Mouse (Mus musculus) embryonic stem cell, embryonic (primary cell): ENCODE measurements around the gene Xylb.

Source experiments
- CTCF ChIA-PET, 4 experiments: fragments of 300-600 bp in 2 of 4; fragments of 350-600 bp in 2 of 4; sonication (Branson Sonifier 250); formaldehyde crosslinking; loops; one replicate each; lab custom pipeline; 2022; ENCODE audit warnings: inconsistent platforms in 2 of 4; lab: Charles Lee
- POLR2A ChIA-PET, 4 experiments: fragments of 300-600 bp in 2 of 4; fragments of 350-600 bp in 2 of 4; sonication (Branson Sonifier 250); formaldehyde crosslinking; loops; one replicate each; lab custom pipeline; 2022; ENCODE audit warnings: antibody characterized with exemption in 4 of 4, inconsistent platforms in 1 of 4; lab: Charles Lee

Gene Xylb

DNA sequence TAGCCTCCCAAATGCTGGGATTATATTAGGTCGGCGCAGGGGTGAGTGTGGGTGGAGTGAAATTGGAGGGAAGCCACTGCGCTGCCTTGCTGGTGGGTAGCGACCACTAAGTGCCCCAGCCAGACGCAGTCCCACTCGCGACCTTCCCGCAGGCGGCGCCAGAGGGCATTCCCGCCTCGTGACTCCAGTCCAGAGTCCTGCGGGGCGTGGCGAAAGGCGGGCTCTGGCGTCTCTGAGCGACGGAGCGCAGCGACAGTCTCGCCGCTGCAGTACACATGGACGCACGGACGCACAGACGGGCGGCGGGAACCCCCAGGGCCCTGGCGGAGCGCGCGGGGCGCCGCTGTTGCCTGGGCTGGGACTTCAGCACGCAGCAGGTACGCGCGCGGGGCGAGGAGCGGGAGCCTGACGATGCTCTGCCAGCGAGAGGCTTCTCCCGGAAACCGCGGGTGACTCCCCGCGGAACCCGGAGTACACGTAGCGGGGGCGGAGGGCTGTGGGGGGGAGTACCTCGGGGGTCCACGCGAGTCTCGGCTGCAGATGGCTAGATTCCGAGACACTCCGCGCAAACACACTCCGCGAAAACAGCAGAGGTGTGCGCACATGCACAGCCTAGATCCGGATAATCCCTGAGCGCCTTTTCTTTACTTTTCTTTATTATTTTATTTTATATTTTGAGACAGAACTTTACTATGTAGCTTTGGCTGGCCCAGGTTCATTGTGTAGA, at the start of gene Xylb:
Gene Xylb, plus strand, starts transcription at position 51 of the 727 bp plus-strand sequence.
- POLR2A ChIA-PET: interaction anchor here (0.7 to 2.2 kb wide), 15 partner anchors 10 to 343 kb away, joined by 3 to 21 read pairs (median 3); partner anchors contain the start of genes Acaa1a (in 2 of the 4), Myd88 (in 2 of the 4), Exog (in 1 of the 4) and Oxsr1 (in 1 of the 4)
- CTCF ChIA-PET: interaction anchor here in 2 of 4 experiments (0.6 to 0.7 kb wide), 2 partner anchors 31 to 141 kb away, joined by 3 to 4 read pairs; no protein-coding TSS in a partner anchor

DNA sequence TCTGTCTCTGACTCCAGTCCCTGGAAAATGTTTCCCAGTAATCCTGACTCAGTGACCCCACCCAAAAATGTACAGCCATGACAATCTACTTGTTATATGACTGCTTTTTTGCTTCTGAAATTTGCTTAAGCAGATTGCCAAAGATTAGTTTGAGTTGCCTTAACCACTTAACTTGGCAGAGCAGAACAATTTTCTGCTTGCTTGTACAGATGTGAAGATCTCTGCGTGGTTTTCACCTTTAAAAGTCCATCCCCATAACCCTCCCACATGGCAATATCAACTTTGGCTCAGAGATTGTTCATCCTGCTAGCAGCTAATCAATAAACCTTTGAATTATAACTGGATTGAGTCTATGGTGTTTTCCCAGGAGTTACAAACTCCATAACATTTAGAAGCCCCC, 48.1 kb upstream of the Xylb start:
- ChIA-PET POLR2A (interaction anchor here in 1 of 4 experiments (1.1 to 2.1 kb wide), 2 partner anchors 12 kb away, joined by 4 to 7 read pairs; no protein-coding TSS in a partner anchor), CTCF (interaction anchor here in 1 of 4 experiments (1.2 to 1.4 kb wide), 2 partner anchors 13 to 43 kb away, joined by 4 to 5 read pairs; partner anchors contain the start of gene Oxsr1)

DNA sequence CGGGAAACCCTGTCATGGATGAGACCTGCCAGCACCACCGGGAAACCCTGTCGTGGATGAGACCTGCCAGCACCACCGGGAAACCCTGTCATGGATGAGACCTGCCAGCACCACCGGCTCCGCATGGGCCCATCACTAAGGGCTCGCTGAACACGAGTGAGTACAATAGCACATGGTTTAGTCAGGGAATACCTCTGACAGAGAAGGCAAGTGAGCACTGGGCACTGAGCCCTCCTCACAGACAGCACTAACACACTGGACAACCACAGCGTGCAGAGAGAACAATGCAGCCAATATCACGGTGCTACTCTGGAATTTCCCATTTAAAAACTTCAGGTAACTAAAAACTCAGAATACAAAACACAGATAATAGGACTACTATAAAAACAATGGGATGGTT, 44.1 kb upstream of the Xylb start:
- ChIA-PET POLR2A (interaction anchor here (0.6 to 3.1 kb wide), 10 partner anchors 9 to 1331 kb away, joined by 3 to 33 read pairs (median 4); partner anchors contain the start of genes Oxsr1 (in 2 of the 4) and Myd88 (in 1 of the 4)), CTCF (interaction anchor here in 2 of 4 experiments (0.6 to 0.7 kb wide), 3 partner anchors 89 to 551 kb away, joined by 4 to 6 read pairs (median 4); partner anchors contain the start of gene Acvr2b (in 1 of the 2))

DNA sequence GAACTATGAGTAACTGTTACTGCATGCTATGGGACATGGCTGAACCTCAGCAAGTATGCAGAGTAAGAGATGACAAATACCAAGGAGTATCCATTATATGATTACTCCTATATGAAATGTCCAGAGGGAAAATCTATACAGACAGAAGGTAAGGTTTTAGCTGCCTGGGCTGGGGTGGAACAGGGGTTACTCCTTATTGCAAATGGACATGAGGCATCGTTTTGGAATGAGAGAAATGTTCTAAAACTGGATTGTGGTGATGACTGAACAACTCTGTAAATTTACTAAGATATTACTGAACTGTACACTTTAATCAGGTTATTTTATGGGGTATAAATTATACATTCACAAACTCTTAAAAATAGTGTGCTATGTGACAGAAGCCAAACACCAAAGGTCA, 38.3 kb upstream of the Xylb start:
- ChIA-PET POLR2A (interaction anchor here in 1 of 4 experiments (1.4 to 2.9 kb wide), 3 partner anchors 8 to 20 kb away, joined by 3 to 17 read pairs (median 4); no protein-coding TSS in a partner anchor), CTCF (interaction anchor here in 1 of 4 experiments (2.7 kb wide), 1 partner anchor 33 kb away, joined by 13 read pairs; no protein-coding TSS in a partner anchor)

DNA sequence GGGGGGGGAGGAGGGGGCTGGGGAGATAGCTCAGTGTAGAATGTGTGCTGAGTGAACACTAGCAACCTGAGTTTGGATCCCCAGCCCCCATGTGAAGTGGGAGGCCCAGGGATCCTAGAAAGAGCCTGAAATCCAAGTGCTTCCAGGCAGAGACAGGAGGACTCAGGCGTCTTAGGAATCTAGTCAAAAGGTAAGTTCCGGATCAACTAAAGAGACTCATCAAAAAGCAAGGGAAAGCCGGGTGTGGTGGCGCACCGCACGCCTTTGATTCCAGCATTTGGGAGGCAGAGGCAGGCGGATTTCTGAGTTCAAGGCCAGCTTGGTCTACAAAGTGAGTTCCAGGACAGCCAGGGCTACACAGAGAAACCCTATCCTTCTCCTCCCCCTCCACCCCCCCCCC, 36.7 kb upstream of the Xylb start:
- CTCF ChIA-PET: interaction anchor here in 2 of 4 experiments (0.6 to 2.7 kb wide), 4 partner anchors 31 to 504 kb away, joined by 3 to 14 read pairs (median 9); no protein-coding TSS in a partner anchor
- POLR2A ChIA-PET: interaction anchor here in 3 of 4 experiments (0.6 to 5.9 kb wide), 66 partner anchors 8 to 814 kb away, joined by 3 to 158 read pairs (median 4); partner anchors contain the start of genes Acaa1a (in 3 of the 3), Acvr2b (in 3 of the 3), Myd88 (in 3 of the 3) and Dlec1 (in 1 of the 3)

DNA sequence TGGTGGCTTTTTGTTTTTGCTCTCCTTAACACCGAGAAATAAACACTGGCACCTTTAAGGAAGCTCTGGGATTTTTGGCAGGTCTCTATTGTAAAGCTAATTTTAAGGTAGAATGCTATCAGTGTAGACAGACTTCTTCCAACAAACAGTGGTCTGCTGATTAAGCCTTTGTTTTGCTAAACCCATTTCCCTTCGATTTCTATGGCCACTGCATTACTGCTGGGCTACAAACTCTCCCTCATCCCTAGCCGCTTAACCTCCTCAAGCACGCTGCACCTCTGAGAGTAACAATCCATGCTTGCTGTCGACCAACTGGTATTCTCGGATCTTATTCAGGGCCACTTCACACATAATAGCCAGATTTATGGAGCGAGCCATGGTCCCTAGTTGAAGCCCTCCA, 36.2 kb upstream of the Xylb start:
- ChIA-PET POLR2A (interaction anchor here (0.6 to 5.9 kb wide), 73 partner anchors 7 to 815 kb away, joined by 3 to 158 read pairs (median 4); partner anchors contain the start of genes Myd88 (in 4 of the 4), Acaa1a (in 3 of the 4), Acvr2b (in 3 of the 4) and Dlec1 (in 1 of the 4)), CTCF (interaction anchor here in 2 of 4 experiments (0.6 to 2.7 kb wide), 5 partner anchors 20 to 832 kb away, joined by 5 to 15 read pairs (median 13); partner anchors contain the start of genes Acaa1a (in 1 of the 2) and Myd88 (in 1 of the 2))

DNA sequence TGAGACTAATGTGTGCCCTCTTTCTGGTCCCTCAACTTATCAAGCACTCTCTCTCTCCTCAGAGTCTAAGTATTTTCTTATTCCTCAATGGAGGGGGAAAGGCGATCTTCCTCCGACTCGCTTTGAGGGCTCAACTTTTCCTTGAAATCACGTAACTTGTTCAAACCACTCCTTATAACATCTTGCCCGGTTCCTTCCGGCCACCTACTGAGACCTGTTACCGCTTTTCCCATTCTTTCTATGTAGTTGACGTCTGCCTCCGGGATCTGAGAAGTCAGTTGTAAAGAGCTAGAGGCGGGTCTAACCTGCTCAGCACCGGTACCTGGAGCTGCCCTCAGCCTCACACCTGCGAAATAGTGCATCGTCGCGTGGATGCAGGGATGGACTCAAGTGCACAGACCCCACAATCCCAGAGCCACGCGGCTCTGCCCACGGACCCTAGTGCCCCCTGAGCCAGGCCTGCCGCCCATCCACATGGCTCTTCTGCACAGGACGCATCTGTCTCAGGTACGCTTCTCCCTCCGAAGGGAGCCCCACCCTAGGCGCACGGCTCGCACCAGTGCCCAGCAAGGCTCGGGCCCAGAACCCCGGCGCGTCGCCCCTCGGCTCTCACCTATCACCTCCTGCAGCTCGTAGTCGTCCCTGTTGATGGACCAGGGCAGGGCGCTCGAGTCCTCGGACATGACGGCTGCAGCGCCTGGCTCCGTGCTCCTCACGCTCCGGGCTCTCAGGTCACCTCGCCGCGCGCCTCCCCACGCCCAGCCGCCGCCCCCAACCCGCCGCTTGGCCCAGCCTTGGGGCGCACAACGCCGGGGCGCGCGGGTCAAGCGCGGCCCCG, 35.6 kb upstream of the Xylb start:
- ChIA-PET POLR2A (interaction anchor here (0.7 to 5.9 kb wide), 87 partner anchors 8 to 972 kb away, joined by 3 to 158 read pairs (median 5); partner anchors contain the start of genes Myd88 (in 4 of the 4), Acaa1a (in 3 of the 4), Acvr2b (in 3 of the 4) and Exog (in 2 of the 4)), CTCF (interaction anchor here in 3 of 4 experiments (0.5 to 2.7 kb wide), 5 partner anchors 19 to 833 kb away, joined by 3 to 15 read pairs (median 6); partner anchors contain the start of genes Acaa1a (in 1 of the 3) and Myd88 (in 1 of the 3))

DNA sequence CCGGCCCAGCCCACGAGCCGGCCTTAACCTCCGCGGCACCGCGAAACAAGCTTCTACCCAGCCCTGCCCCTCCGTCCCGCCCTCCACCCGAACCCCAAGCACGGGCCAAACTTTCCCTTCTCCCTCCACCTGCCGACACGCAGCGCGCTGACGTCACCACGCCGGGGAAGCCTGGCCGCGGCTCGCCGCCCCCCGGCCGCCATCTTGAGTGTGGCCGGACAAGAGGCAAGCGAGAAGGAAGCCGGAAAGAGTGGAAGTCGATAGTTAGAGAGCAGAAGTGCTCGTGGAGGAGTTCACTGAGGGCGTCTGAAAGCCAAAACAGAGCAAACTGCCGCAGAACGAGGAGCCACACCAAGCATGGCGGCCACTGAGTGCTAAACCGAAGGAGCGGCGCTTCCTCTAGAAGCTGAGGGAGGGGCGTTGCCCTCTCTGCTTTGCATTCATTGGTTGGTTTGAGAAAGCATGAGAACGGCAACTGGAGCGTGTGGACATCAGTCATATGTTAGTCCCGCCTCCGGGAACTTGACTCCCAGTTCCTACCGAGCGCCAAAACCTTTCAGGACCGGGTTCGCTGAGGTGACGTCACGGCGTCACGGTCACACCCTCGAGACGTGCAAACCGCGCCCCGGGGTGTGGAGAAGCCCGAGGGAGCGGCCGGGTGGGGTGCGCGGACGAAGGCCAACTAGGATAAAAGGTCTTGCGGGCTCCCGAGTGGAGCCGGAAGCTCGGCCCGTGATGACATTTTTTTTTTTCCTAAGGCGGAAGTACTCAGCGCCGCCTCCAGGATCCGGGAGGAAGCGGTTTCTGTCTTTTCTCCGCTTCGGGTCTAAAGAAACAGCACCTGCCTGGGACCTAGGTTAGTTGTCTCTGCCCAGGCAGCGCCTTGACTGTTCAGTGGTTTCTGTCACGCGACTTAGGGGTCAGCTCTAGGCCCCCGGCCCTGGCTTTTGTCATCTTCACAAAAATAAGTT, 34.6 kb upstream of the Xylb start, which contains the start of gene Oxsr1:
Gene Oxsr1, minus strand, starts transcription at position 139 of the 971 bp plus-strand sequence.
- ChIA-PET POLR2A (interaction anchor here (0.5 to 5.9 kb wide), 88 partner anchors 8 to 1442 kb away, joined by 3 to 158 read pairs (median 4); partner anchors contain the start of genes Myd88 (in 4 of the 4), Acaa1a (in 3 of the 4), Acvr2b (in 3 of the 4) and Acaa1b (in 1 of the 4)), CTCF (interaction anchor here (0.5 to 2.6 kb wide), 18 partner anchors 8 to 317 kb away, joined by 3 to 15 read pairs (median 3); partner anchors contain the start of genes Myd88 (in 3 of the 4), Acaa1a (in 2 of the 4) and Acvr2b (in 1 of the 4))

DNA sequence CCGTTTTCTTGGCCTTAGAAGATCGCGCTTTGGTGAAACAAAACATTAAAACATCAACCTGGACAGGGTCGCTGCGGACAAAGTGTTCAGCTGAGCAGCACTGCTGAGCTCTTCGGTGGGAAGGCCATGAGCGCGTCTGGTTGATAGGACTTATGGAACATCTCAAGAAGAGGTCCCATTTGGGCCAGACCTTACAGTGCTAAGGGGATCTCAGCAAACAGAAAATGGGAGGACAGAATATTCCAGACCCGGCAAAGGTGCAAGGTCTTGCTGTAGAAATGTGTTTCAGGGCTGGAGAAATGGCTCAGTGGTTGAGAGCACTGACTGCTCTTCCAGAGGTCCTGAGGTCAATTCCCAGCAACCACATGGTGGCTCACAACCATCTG, 33.9 kb upstream of the Xylb start:
- ChIA-PET CTCF (interaction anchor here (0.6 to 2.6 kb wide), 14 partner anchors 8 to 317 kb away, joined by 3 to 15 read pairs (median 3); partner anchors contain the start of genes Myd88 (in 3 of the 4), Acaa1a (in 2 of the 4) and Acvr2b (in 1 of the 4)), POLR2A (interaction anchor here (0.7 to 5.9 kb wide), 70 partner anchors 8 to 1442 kb away, joined by 3 to 158 read pairs (median 4); partner anchors contain the start of genes Myd88 (in 4 of the 4), Acaa1a (in 3 of the 4), Acvr2b (in 3 of the 4) and Acaa1b (in 1 of the 4))

DNA sequence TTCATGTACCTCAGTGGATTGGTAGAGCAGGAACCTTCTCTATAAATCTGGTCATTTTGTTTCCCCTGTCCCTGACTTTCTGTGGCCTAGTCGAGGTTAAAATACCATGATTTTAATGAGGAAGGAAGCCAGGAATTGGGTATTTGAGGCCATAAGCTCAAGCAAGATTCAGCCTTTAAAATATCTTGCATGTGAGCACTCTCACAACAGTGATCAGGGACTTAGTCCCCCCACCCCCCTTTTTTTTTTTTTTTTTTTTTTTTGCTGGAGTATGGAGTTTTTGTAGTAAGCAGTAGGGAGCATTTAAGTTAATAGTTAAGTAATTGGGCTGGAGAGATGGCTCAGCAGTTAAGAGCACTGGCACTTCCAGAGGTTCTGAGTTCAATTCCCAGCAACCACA, 33.1 kb upstream of the Xylb start:
- ChIA-PET CTCF (interaction anchor here in 1 of 4 experiments (1.8 kb wide), 1 partner anchor 28 kb away, joined by 6 read pairs; no protein-coding TSS in a partner anchor), POLR2A (interaction anchor here in 2 of 4 experiments (0.7 to 5.9 kb wide), 11 partner anchors 10 to 1073 kb away, joined by 3 to 158 read pairs (median 7); partner anchors contain the start of genes Acaa1a (in 2 of the 2), Myd88 (in 2 of the 2), Acvr2b (in 1 of the 2) and Xylb (in 1 of the 2))

DNA sequence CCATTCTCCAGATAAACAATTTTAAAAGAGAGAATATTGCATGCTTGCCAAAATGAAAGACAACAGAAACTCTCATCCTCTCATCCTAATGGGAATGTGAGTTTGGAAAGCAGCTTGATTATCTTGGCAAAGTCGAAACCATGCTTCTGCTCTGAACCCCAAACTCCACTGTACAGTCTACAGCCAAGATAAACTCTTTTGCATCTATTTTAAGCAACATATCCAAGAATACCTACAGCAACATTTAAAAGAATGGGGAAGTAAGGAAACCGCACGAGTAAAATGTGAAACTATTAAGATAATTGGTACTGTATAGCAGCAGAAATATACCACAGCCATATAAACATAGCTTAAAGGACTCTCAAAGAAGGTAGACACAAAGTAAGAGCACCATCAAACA, 28.7 kb upstream of the Xylb start:
- ChIA-PET POLR2A (interaction anchor here in 2 of 4 experiments (3.1 to 3.2 kb wide), 2 partner anchors 12 kb away, joined by 16 to 17 read pairs; partner anchors contain the start of genes Acaa1a (in 2 of the 2) and Myd88 (in 2 of the 2)), CTCF (interaction anchor here in 1 of 4 experiments (1.1 kb wide), 1 partner anchor 13 kb away, joined by 3 read pairs; the partner anchor contains the start of gene Myd88)

DNA sequence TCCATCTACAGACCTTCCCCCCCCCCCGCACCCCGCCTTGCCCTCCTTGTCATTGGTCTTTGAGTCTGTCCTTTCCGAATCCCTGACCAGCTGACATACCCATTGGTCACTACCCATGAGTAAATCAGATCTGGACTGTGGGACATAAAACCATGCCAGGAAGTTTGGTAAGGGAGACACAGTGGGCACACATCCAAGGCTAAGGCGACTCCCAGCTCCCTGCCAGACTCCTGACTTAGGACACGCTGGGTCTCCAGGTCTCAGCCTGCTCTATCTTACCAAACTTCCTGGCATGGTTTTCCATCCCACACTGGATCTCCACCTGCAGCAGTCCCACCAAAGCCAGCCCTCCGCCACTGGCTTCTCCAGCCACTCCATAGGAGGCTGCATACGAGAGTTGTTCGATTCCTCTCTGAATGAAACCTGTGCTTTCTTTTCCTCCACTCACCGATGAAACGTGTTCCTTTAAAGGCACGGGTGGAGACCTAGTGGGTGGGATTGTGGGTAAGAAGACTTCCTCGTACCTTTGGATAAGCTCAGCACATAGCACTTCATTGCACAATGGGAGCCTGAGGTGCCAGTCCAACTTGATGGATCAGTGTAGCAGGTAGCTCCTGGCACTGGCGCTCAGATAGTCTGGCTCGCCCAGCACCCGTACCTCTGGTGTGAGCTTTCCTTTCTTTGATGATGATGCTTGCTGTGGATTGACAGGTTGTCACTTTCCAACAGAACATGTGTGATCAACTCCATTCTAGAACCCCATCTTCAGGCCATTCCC, 26.8 kb upstream of the Xylb start:
- ChIA-PET POLR2A (interaction anchor here in 3 of 4 experiments (1.0 to 3.1 kb wide), 6 partner anchors 8 to 10 kb away, joined by 3 to 17 read pairs (median 5); partner anchors contain the start of genes Acaa1a (in 2 of the 3), Myd88 (in 2 of the 3) and Oxsr1 (in 2 of the 3)), CTCF (interaction anchor here in 2 of 4 experiments (0.7 to 1.4 kb wide), 3 partner anchors 8 to 21 kb away, joined by 3 to 5 read pairs (median 3); partner anchors contain the start of gene Oxsr1 (in 1 of the 2))

DNA sequence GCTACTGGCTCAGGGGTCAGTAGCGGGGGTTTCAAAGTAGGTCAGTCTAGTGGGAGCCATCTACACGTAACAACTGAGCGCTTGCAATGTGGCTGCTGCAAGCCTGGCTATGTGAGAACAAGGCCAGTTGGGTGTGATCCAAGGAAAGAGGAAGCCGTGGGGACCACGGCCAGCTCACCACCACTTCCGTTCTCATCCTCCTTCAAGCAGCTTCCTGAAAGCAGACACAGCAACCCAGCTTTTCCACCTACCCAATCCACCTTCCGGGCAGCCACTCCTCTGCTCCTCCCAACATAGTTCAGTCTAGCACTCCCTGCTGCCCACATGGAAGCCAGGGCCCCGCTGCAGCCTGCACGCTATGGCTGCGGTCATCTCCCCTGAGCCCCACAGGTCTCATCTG, 22.9 kb upstream of the Xylb start:
- ChIA-PET CTCF (interaction anchor here in 2 of 4 experiments (0.8 to 1.1 kb wide), 2 partner anchors 18 kb away, joined by 3 to 5 read pairs; no protein-coding TSS in a partner anchor), POLR2A (interaction anchor here in 3 of 4 experiments (0.6 to 2.1 kb wide), 5 partner anchors 11 to 18 kb away, joined by 3 to 13 read pairs (median 4); no protein-coding TSS in a partner anchor)

DNA sequence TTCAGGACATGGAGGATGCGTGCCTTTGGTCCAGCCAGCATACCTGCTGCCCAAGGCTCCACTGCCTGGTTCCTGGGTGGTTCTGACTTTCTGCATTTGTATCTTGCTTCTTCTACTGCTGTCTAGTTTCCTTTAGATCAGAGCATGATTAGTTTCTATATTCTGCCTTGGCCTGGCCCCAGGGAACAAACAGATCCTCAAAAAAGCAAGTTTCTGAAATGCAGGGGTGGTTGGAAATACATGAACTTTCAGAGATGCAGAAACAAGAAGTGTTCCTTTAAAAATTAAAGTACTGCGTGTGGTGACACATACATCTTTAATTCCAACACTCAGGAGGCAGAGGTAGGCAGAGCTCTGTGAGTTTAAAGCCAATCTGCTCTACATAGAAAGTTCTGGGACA, 22.3 kb upstream of the Xylb start:
- ChIA-PET POLR2A (interaction anchor here in 2 of 4 experiments (1.0 to 2.1 kb wide), 3 partner anchors 12 to 14 kb away, joined by 3 to 13 read pairs (median 7); no protein-coding TSS in a partner anchor), CTCF (interaction anchor here in 2 of 4 experiments (0.8 to 1.1 kb wide), 2 partner anchors 17 kb away, joined by 3 to 5 read pairs; no protein-coding TSS in a partner anchor)
